Mouse (Mus musculus): ENCODE measurements around the gene Olfr17.
"Not testable (repeated sequence)": the region's sequence is repeated elsewhere in the genome, so short reads cannot be mapped to it uniquely, and the experiment has no call there.

The Olfr17 gene

GRCm38 (mm10) chr7:107092920-107093319 lies at the start of gene Olfr17:
TSS of gene Olfr17 (plus strand) at chr7:107093220.
- DNase-seq (ENCODE audit: low read depth, low spot score), result no peak

DNA sequence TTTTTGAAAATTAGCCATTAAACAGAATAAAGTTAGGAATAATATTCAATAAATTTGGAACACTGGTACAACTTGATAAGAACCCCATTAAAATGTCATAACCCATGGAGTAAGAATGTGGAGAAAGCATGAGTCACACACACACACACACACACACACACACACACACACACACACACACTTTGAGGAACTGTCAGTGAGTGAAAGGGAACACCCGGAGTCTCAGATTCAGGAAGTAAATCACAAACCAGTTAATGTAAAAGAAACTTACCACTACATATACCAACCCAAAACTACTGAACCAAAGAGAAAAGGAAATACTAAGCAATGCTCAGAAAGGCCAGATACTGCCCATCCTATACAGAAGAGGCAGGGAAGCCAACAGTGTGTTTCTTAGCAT lies 48.6 kb upstream of the Olfr17 start:
- DNase-seq (ENCODE audit: low read depth, low spot score), result no peak

DNA sequence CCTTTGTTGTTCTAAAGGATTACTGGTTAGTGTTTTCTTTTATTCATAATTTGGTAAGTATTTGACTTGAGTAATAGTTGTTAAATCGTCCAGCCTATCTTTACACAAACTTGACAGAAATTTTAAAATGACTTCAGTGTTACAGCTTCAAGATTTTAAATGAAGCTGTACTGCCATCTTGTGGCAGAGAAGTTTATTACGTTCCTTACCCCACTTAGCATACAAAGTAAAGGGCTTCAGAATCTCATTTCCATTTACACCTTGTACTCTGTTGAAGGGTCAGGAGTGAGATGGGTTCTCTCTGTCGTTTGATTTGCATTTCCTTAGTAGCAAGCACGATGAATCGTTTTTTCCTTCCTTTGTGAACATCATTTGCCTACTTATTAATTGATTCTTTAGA lies 47.2 kb upstream of the Olfr17 start:
- peak; percentile 48 for DNase-seq (ENCODE audit: low read depth, low spot score)

GRCm38 (mm10) chr7:107047578-107047977 lies 45.4 kb upstream of the Olfr17 start:
- DNase-seq (ENCODE audit: low read depth, low spot score), result no peak

- DNase-seq (ENCODE audit: low read depth, low spot score), result no peak
Observed at GRCm38 (mm10) chr7:107070681-107071080, 22.3 kb upstream of the Olfr17 start, which contains the start of gene Olfr714. TSS of gene Olfr714 (plus strand) at chr7:107070981.

- DNase-seq (ENCODE audit: low read depth, low spot score), result not testable (repeated sequence)
Observed at GRCm38 (mm10) chr7:107110269-107110668, 17.2 kb downstream of the Olfr17 start, which contains the start of gene Olfr715b. TSS of gene Olfr715b (minus strand) at chr7:107110369.

DNA sequence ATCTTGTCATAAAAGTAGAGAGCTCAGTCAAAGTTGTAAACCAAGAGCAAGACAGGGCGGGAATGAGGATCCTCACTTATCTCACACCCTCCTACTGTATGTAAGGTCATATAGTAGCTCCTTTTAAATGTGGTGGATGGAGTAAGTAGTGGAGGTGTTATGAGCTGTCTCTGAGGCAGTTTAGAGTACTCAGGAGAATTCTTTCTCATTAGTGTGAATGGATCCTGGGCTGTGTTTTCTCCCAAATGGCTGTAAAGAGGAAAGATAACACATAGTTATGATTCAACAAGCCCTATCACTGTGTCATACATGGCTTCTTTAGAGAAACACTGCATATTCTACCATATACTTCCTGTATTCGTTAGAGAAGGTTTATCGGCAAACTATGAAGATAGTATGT lies 38.0 kb downstream of the Olfr17 start, which contains the start of gene Olfr715:
TSS of gene Olfr715 (minus strand) at position 101 of the 400 bp plus-strand sequence.
- DNase-seq (ENCODE audit: low read depth, low spot score), result not testable (repeated sequence)

GRCm38 (mm10) chr7:107138027-107138426 lies 45.0 kb downstream of the Olfr17 start, which contains the start of gene Olfr716:
TSS of gene Olfr716 (plus strand) at chr7:107138327.
- DNase-seq (ENCODE audit: low read depth, low spot score), result not testable (repeated sequence)
